Mouse (Mus musculus) stomach, postnatal 0 days (tissue): ENCODE data around the gene Uts2r.

Experiments
- CTCF ChIP-seq: IDR thresholded peaks from 2 replicates; pipeline ENCODE4 v1.5.1; 2016; ENCODE audit warnings: antibody characterized with exemption, low read depth, mild to moderate bottlenecking, moderate library complexity
- EP300 ChIP-seq: optimal IDR thresholded peaks from 2 replicates; pipeline ENCODE3; 2016; ENCODE audit warnings: antibody characterized with exemption

DNA sequence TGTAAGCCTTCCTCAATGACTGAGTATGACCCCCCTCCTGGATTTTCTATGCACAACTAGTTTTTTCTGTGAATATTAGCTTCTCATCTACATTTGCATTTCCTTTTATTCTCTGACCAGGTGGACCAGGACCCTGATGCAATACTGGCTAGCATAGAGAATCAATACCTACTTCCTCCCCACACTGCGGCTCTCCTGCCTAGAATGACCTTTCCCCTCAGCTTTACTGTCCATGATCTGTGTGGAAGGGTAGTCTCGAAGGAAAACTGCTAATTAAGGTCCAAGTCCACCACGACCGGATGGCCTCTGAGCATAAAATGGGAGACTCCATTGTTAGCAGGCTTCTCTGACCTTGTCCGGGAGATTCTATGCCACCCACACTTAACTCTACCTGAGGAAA lies 22.4 kb upstream of the Uts2r start:
- TF ChIP-seq CTCF: no peak
- no peak for TF ChIP-seq EP300
